Mouse (Mus musculus) layer of hippocampus, postnatal 10 days (tissue): ENCODE results near the gene Zfp784. TPM values are rescaled to one million over a fixed set of nuclear protein-coding genes. Genes with fewer than 3 reads are reported as not detected.

Experiments used
- DNase-seq, 2 experiments: peaks; one replicate each; pipeline ENCODE4 v3.0.0; 2021; ENCODE audit warnings: low spot score in 2 of 2
- total RNA-seq, 2 experiments: library from RNA; stranded (reverse); gene quantifications; 2 replicates each; pipeline ENCODE4 v1.2.3; 2021

Zfp784 gene
- total RNA-seq, 2 experiments from 2014 or later = 5.4 to 5.8 TPM

- no peak for DNase-seq
Measured at GRCm38 (mm10) chr7:5058631-5059030, 20.4 kb upstream of the Zfp784 start.

GRCm38 (mm10) chr7:5057804-5058203 lies 19.6 kb upstream of the Zfp784 start:
- DNase-seq = peak in 1 of 2 experiments; percentile 39

GRCm38 (mm10) chr7:5057381-5057780 lies 19.1 kb upstream of the Zfp784 start:
- DNase-seq = no peak

- peak; percentile 75 to 80 for DNase-seq
Measured at GRCm38 (mm10) chr7:5056651-5057263, 18.5 kb upstream of the Zfp784 start.

- DNase-seq = peak; percentile 63 to 67
Measured at GRCm38 (mm10) chr7:5053456-5054179, 15.4 kb upstream of the Zfp784 start.

- no peak for DNase-seq
Measured at GRCm38 (mm10) chr7:5052931-5053343, 14.7 kb upstream of the Zfp784 start.

- no peak for DNase-seq
Measured at GRCm38 (mm10) chr7:5052438-5052837, 14.2 kb upstream of the Zfp784 start.

- DNase-seq = peak; percentile 84 to 87
Measured at GRCm38 (mm10) chr7:5051193-5052192, 13.2 kb upstream of the Zfp784 start, which contains the start of gene Zfp580. Zfp580 (plus strand) TSS chr7:5051538.

GRCm38 (mm10) chr7:5047313-5047712 lies 9.1 kb upstream of the Zfp784 start:
- DNase-seq = no peak

- DNase-seq = no peak
Measured at GRCm38 (mm10) chr7:5046112-5046511, 7.9 kb upstream of the Zfp784 start.

- no peak for DNase-seq
Measured at GRCm38 (mm10) chr7:5044981-5045380, 6.7 kb upstream of the Zfp784 start.

GRCm38 (mm10) chr7:5038940-5039339 lies 694 bp upstream of the Zfp784 start:
- no peak for DNase-seq

GRCm38 (mm10) chr7:5037467-5037866 lies 779 bp downstream of the Zfp784 start:
- DNase-seq = no peak

GRCm38 (mm10) chr7:5037026-5037425 lies 1.2 kb downstream of the Zfp784 start:
- no peak for DNase-seq

GRCm38 (mm10) chr7:5036136-5036535 lies 2.1 kb downstream of the Zfp784 start:
- DNase-seq = no peak

GRCm38 (mm10) chr7:5035628-5036027 lies 2.6 kb downstream of the Zfp784 start:
- no peak for DNase-seq

GRCm38 (mm10) chr7:5033818-5034217 lies 4.4 kb downstream of the Zfp784 start, which contains the start of gene 4632433K11Rik:
4632433K11Rik (plus strand) TSS chr7:5034118.
- DNase-seq = no peak

- DNase-seq = no peak
Measured at GRCm38 (mm10) chr7:5031496-5031895, 6.8 kb downstream of the Zfp784 start.

GRCm38 (mm10) chr7:5030554-5031275 lies 7.5 kb downstream of the Zfp784 start:
- no peak for DNase-seq

GRCm38 (mm10) chr7:5029946-5030345 lies 8.3 kb downstream of the Zfp784 start:
- no peak for DNase-seq

- no peak for DNase-seq
Measured at GRCm38 (mm10) chr7:5029543-5029942, 8.7 kb downstream of the Zfp784 start.
